Mouse (Mus musculus) forebrain, embryonic 14.5 days (tissue): ENCODE results near the gene Ankrd34a. TPM values are rescaled to one million over a fixed set of nuclear protein-coding genes. Genes with fewer than 3 reads are reported as not detected.

Experiments
- ATAC-seq: fragments of 200-750 bp; cut with Nextera tagmentation; 2 replicates; pipeline ENCODE4 v1.8.0; 2017; ENCODE audit warnings: mild to moderate bottlenecking, moderate library complexity
- DNase-seq: peaks from one replicate; pipeline ENCODE4 v3.0.0-alpha.2; 2015; ENCODE audit warnings: low spot score
- H3K27ac ChIP-seq: fragments of 300-500 bp; sonication (generic); 2 replicates; pipeline ENCODE4 v1.5.1; 2014; ENCODE audit warnings: low read depth, mild to moderate bottlenecking, control low read depth, low read length, moderate library complexity
- H3K27me3 ChIP-seq: fragments of 300-500 bp; sonication (generic); replicated peaks from 2 replicates; pipeline ENCODE4 v1.6.1; 2014; ENCODE audit warnings: low read length, control low read depth, mixed read lengths; ENCODE audit not compliant: control insufficient read depth, insufficient read depth
- H3K36me3 ChIP-seq: fragments of 300-500 bp; sonication (generic); 2 replicates; pipeline ENCODE4 v1.6.1; 2014; ENCODE audit warnings: low read length, control low read depth; ENCODE audit not compliant: control insufficient read depth, insufficient read depth
- H3K4me1 ChIP-seq: fragments of 300-500 bp; sonication (generic); 2 replicates; pipeline ENCODE4 v1.6.1; 2014; ENCODE audit warnings: antibody characterized with exemption, low read length, control low read depth; ENCODE audit not compliant: control insufficient read depth, insufficient read depth
- H3K4me2 ChIP-seq: fragments of 300-500 bp; sonication (generic); 2 replicates; pipeline ENCODE4 v1.6.1; 2014; ENCODE audit warnings: mild to moderate bottlenecking, control low read depth, low read length
- H3K4me3 ChIP-seq: fragments of 300-500 bp; sonication (generic); 2 replicates; pipeline ENCODE4 v1.5.1; 2014; ENCODE audit warnings: low read depth, low read length, control low read depth
- H3K9ac ChIP-seq: fragments of 300-500 bp; sonication (generic); 2 replicates; pipeline ENCODE4 v1.6.1; 2014; ENCODE audit warnings: mild to moderate bottlenecking, low read length, control low read depth, moderate library complexity
- H3K9me3 ChIP-seq: fragments of 300-500 bp; sonication (generic); replicated peaks from 2 replicates; pipeline ENCODE4 v1.6.1; 2016; ENCODE audit warnings: low read length, control low read depth, mixed read lengths; ENCODE audit not compliant: control insufficient read depth
- WGBS: fragments of 180-500 bp; shearing (Covaris S2); extraction: QIAGEN DNeasy Blood & Tissue Kit; methylation state at CpG from one replicate; pipeline ENCODE4 v1.1.7; 2014; 5-methylcytosine and 5-hydroxymethylcytosine counted together
- polyA plus RNA-seq: library from polyadenylated mRNA; unstranded; fragments of >200 nt; fragmentation: Nextera tagmentation; extraction: Ambion mirVana; gene quantifications from 2 replicates; pipeline ENCODE4 v1.2.1, GENCODE M21; 2014

Gene Ankrd34a
- polyA plus RNA-seq, 1 experiment from 2014 or later: 11.8 TPM

DNA sequence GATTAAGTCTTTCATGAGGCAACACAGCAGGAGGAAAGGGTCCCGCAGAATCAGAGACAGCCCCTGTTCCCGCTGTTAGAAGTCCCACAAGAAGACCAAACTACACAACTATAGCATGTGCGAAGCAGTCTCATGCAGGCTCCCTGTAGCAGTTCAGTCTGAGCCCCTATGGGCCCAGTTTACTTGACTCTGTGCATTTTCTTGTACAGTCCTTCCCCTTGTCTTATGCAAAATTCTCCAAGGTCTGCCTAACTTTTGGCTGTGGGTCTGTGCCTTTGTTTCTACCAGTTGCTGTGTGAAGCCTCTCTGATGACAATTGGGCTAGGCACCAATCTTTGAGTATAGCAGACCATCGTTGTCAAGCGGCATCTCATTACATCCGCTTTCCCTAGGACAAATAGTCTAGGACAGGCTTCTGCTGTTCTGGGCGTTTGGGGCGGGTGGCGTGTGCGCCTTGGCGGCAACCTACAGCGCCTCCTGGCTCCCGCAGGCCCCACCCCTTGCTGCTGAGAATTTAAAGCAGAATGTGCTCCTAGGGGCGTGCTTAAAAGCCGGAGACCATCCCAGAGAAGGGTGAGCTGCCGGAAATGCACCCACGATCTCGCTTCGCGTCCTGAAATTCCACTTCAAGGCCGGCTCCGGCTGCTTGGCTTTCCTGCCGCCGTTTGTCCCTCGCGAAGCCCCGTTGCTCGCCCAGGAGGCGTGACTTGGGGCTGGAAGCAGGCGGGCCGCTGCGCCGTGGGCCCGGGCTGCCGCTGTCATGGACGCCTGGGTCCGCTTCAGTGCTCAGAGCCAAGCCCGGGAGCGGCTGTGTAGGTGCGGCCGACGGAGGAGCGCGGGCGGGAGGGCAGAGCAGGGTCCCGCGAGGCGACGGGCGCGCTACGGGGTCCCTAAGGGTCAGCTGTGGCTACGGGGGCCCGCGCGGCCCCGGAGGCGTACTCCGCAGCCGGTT, 38.8 kb downstream of the Ankrd34a start, which contains the start of the genes Pex11b and Gm42957:
Gene Pex11b (plus strand): TSS at position 449 of the 952 bp plus-strand sequence.
Gene Gm42957 (plus strand): TSS at position 547 of the 952 bp plus-strand sequence.
- peak within 1 kb of the TSS; percentile 66 for H3K4me3 ChIP-seq

GRCm38 (mm10) chr3:96635906-96636305, 39.5 kb downstream of the Ankrd34a start:
- H3K27me3 ChIP-seq: no peaks in the 10 kb centered on the region
- H3K27ac ChIP-seq: peak overlapping the region; percentile 70; the same call in 1 of the 2 replicates
- 0 out of 2 replicates have a peak, but pooled peaks cover 2% of the 10 kb centered on the region for H3K9me3 ChIP-seq
- peak overlapping the region; percentile 81 for H3K4me2 ChIP-seq
- ATAC-seq (no peak; the same call in 1 of the 2 replicates), DNase-seq (no peak)
- H3K4me1 ChIP-seq: peaks cover 13% of the 10 kb centered on the region
- peaks cover 53% of the 10 kb centered on the region for H3K36me3 ChIP-seq
- H3K4me3 ChIP-seq: peak overlapping the region; percentile 66
- H3K9ac ChIP-seq: peak overlapping the region; percentile 89
- 15% methylated on average over 15 of the region's 15 CpGs for WGBS

More for the DNA sequence above, 38.8 kb downstream of the Ankrd34a start, which contains the start of the genes Pex11b and Gm42957:
- ATAC-seq (peak; percentile 94), DNase-seq (peak; percentile 86)
- H3K9me3 ChIP-seq: 0 out of 2 replicates have a peak, but pooled peaks cover 2% of the 10 kb centered on the region
- peaks cover 53% of the 10 kb centered on the region for H3K36me3 ChIP-seq
- peak within 1 kb of the TSS; percentile 81 for H3K4me2 ChIP-seq
- peak within 1 kb of the TSS; percentile 89 for H3K9ac ChIP-seq
- WGBS: 1% methylated on average over 60 of the region's 60 CpGs
- H3K27me3 ChIP-seq: no peaks in the 10 kb centered on the region
- H3K27ac ChIP-seq: peak within 1 kb of the TSS; percentile 70
- peaks cover 17% of the 10 kb centered on the region for H3K4me1 ChIP-seq

- no peak for ATAC-seq
- Histone ChIP-seq H3K4me1 (0 out of 2 replicates have a peak, but pooled peaks cover 10% of the 10 kb centered on the region), H3K9ac (peak overlapping the region; percentile 89; the same call in 1 of the 2 replicates), H3K4me3 (peak overlapping the region; percentile 66; the same call in 1 of the 2 replicates), H3K27ac (no peak overlapping the region), H3K9me3 (0 out of 2 replicates have a peak, but pooled peaks cover 2% of the 10 kb centered on the region), H3K4me2 (peak overlapping the region; percentile 81), H3K27me3 (no peaks in the 10 kb centered on the region), H3K36me3 (peaks cover 47% of the 10 kb centered on the region)
- 77% methylated on average over 11 of the region's 11 CpGs for WGBS
- DNase-seq: no peak
These were observed 40.0 kb downstream of the Ankrd34a start for GRCm38 (mm10) chr3:96636448-96636847.

GRCm38 (mm10) chr3:96639219-96639618, 42.8 kb downstream of the Ankrd34a start:
- H3K4me3 ChIP-seq: no peak overlapping the region
- 67% methylated on average over 1 of the region's 1 CpGs for WGBS
- peaks cover 41% of the 10 kb centered on the region for H3K36me3 ChIP-seq
- no peak overlapping the region for H3K4me2 ChIP-seq
- H3K4me1 ChIP-seq: 0 out of 2 replicates have a peak, but pooled peaks cover 10% of the 10 kb centered on the region
- H3K9ac ChIP-seq: no peak overlapping the region
- no peaks in the 10 kb centered on the region for H3K27me3 ChIP-seq
- ATAC-seq (no peak), DNase-seq (peak; percentile 56)
- H3K9me3 ChIP-seq: 0 out of 2 replicates have a peak, but pooled peaks cover 2% of the 10 kb centered on the region
- H3K27ac ChIP-seq: no peak overlapping the region

- Histone ChIP-seq H3K4me2 (no peak within 1 kb of the TSS), H3K4me3 (no peak within 1 kb of the TSS), H3K9me3 (no peaks in the 10 kb centered on the region), H3K27ac (no peak within 1 kb of the TSS), H3K9ac (no peak within 1 kb of the TSS), H3K4me1 (no peaks in the 10 kb centered on the region), H3K36me3 (peaks cover 24% of the 10 kb centered on the region), H3K27me3 (no peaks in the 10 kb centered on the region)
- WGBS: 59% methylated on average over 7 of the region's 7 CpGs
- DNase-seq (peak; percentile 34), ATAC-seq (no peak)
These were observed 48.7 kb downstream of the Ankrd34a start, which contains the start of gene Itga10 for GRCm38 (mm10) chr3:96645018-96645649. Gene Itga10 (plus strand): TSS chr3:96645584.

- no peaks in the 10 kb centered on the region for H3K4me1 ChIP-seq
- H3K27ac ChIP-seq: no peak overlapping the region
- WGBS: 92% methylated on average over 3 of the region's 3 CpGs
- H3K9me3 ChIP-seq: no peaks in the 10 kb centered on the region
- DNase-seq (no peak), ATAC-seq (no peak)
- no peak overlapping the region for H3K9ac ChIP-seq
- H3K36me3 ChIP-seq: peaks cover 17% of the 10 kb centered on the region
- H3K4me3 ChIP-seq: no peak overlapping the region
- no peak overlapping the region for H3K4me2 ChIP-seq
- H3K27me3 ChIP-seq: no peaks in the 10 kb centered on the region
These were observed 50.9 kb downstream of the Ankrd34a start for GRCm38 (mm10) chr3:96647365-96647764.

Other genes starting within 250 kb of the Ankrd34a start
- not detected in 2 replicates for gene BC107364, start 144.3 kb upstream of the Ankrd34a start, polyA plus RNA-seq
- gene Hfe2, start 71.5 kb upstream of the Ankrd34a start, polyA plus RNA-seq: 0.41 and 0.52 TPM in 2 replicates
- gene Txnip, start 38.7 kb upstream of the Ankrd34a start, polyA plus RNA-seq: 60.7 and 79.0 TPM in 2 replicates
- gene Gm16253, start 19.7 kb upstream of the Ankrd34a start, polyA plus RNA-seq: 0.45 TPM in 1 of 2 replicates, not detected in the other
- gene Polr3gl, start 2.5 kb upstream of the Ankrd34a start, polyA plus RNA-seq: 8.0 and 8.2 TPM in 2 replicates
- gene Lix1l, start 4.5 kb downstream of the Ankrd34a start, polyA plus RNA-seq: 7.4 and 7.8 TPM in 2 replicates
- 132 and 136 TPM in 2 replicates for gene Rbm8a, start 33.3 kb downstream of the Ankrd34a start, polyA plus RNA-seq
- gene Pex11b, start 38.7 kb downstream of the Ankrd34a start, polyA plus RNA-seq: 56.6 and 64.4 TPM in 2 replicates
- 0.13 and 0.14 TPM in 2 replicates for gene Gm42957, start 38.8 kb downstream of the Ankrd34a start, polyA plus RNA-seq
- gene Itga10, start 48.9 kb downstream of the Ankrd34a start, polyA plus RNA-seq: 0.38 and 0.39 TPM in 2 replicates
- 1.1 and 1.9 TPM in 2 replicates for gene Ankrd35, start 73.5 kb downstream of the Ankrd34a start, polyA plus RNA-seq
- 14.8 and 21.3 TPM in 2 replicates for gene Pias3, start 99.7 kb downstream of the Ankrd34a start, polyA plus RNA-seq
- gene Nudt17, start 111.9 kb downstream of the Ankrd34a start, polyA plus RNA-seq: 7.3 and 7.5 TPM in 2 replicates
- gene Polr3c, start 131.0 kb downstream of the Ankrd34a start, polyA plus RNA-seq: 27.8 and 28.9 TPM in 2 replicates
- gene Rnf115, start 131.0 kb downstream of the Ankrd34a start, polyA plus RNA-seq: 69.7 and 70.8 TPM in 2 replicates
- 0.28 TPM in 1 of 2 replicates, not detected in the other for gene Pdzk1, start 232.6 kb downstream of the Ankrd34a start, polyA plus RNA-seq
- gene Cd160, start 232.7 kb downstream of the Ankrd34a start, polyA plus RNA-seq: 0.18 and 0.40 TPM in 2 replicates